Mouse (Mus musculus) heart, embryonic 15.5 days (tissue): ENCODE data around the gene Myh1. TPM values are rescaled to one million over a fixed set of nuclear protein-coding genes. Genes with fewer than 3 reads are reported as not detected.

Experiments
- ATAC-seq: fragments of 200-750 bp; cut with Nextera tagmentation; replicated peaks from 2 replicates; pipeline ENCODE4 v1.8.0; 2017; ENCODE audit warnings: low read depth, moderate TSS enrichment; ENCODE audit not compliant: insufficient number of reproducible peaks, insufficient read depth, low FRiP score
- H3K27ac ChIP-seq: fragments of 300-500 bp; sonication (generic); 2 replicates; pipeline ENCODE4 v1.5.1; 2015; ENCODE audit warnings: mild to moderate bottlenecking, inconsistent platforms
- H3K27me3 ChIP-seq: fragments of 300-500 bp; sonication (generic); 2 replicates; pipeline ENCODE4 v1.6.1; 2015; ENCODE audit warnings: inconsistent platforms
- H3K36me3 ChIP-seq: fragments of 300-500 bp; sonication (generic); 2 replicates; pipeline ENCODE4 v1.6.1; 2015; ENCODE audit warnings: mild to moderate bottlenecking, inconsistent platforms
- H3K4me1 ChIP-seq: fragments of 300-500 bp; sonication (generic); replicated peaks from 2 replicates; pipeline ENCODE4 v1.6.1; 2015; ENCODE audit warnings: inconsistent platforms
- H3K4me2 ChIP-seq: fragments of 300-500 bp; sonication (generic); 2 replicates; pipeline ENCODE4 v1.6.1; 2015; ENCODE audit warnings: inconsistent platforms, mild to moderate bottlenecking, moderate library complexity
- H3K4me3 ChIP-seq: fragments of 300-500 bp; sonication (generic); 2 replicates; pipeline ENCODE4 v1.5.1; 2015; ENCODE audit warnings: mild to moderate bottlenecking, inconsistent platforms
- H3K9ac ChIP-seq: fragments of 300-500 bp; sonication (generic); 2 replicates; pipeline ENCODE4 v1.6.1; 2015; ENCODE audit warnings: mild to moderate bottlenecking, inconsistent platforms
- H3K9me3 ChIP-seq: fragments of 300-500 bp; sonication (generic); replicated peaks from 2 replicates; pipeline ENCODE4 v1.6.1; 2016; ENCODE audit warnings: inconsistent platforms
- WGBS: fragments of 180-500 bp; shearing (Covaris S2); methylation state at CpG from one replicate; pipeline ENCODE4 v1.1.7; 2015; ENCODE audit warnings: mixed read lengths; 5-methylcytosine and 5-hydroxymethylcytosine counted together
- polyA plus RNA-seq: library from polyadenylated mRNA; unstranded; fragments of >200 nt; fragmentation: Nextera tagmentation; extraction: Ambion mirVana; gene quantifications from 2 replicates; pipeline ENCODE4 v1.2.1, GENCODE M21; 2015

Gene Myh1
- 0.09 and 0.15 TPM in 2 replicates for polyA plus RNA-seq

- Histone ChIP-seq H3K4me2 (no peak within 1 kb of the TSS), H3K36me3 (no peaks in the 10 kb centered on the region), H3K9ac (no peak within 1 kb of the TSS), H3K4me1 (no peaks in the 10 kb centered on the region), H3K4me3 (no peak within 1 kb of the TSS), H3K9me3 (no peaks in the 10 kb centered on the region), H3K27me3 (no peaks in the 10 kb centered on the region), H3K27ac (no peak within 1 kb of the TSS)
- WGBS, result 50% methylated on average over 4 of the region's 4 CpGs
- ATAC-seq, result no peak
These were observed at the start of gene Myh1 for GRCm38 (mm10) chr11:67199752-67200151. Gene Myh1, plus strand, starts transcription at chr11:67200052.

GRCm38 (mm10) chr11:67150237-67150636 lies 49.6 kb upstream of the Myh1 start:
- no peaks in the 10 kb centered on the region for H3K36me3 ChIP-seq
- H3K9me3 ChIP-seq, result no peaks in the 10 kb centered on the region
- ATAC-seq, result no peak
- H3K9ac ChIP-seq, result no peak overlapping the region
- 78% methylated on average over 2 of the region's 2 CpGs for WGBS
- H3K4me1 ChIP-seq, result no peaks in the 10 kb centered on the region; the same call in 1 of the 2 replicates
- H3K27ac ChIP-seq, result no peak overlapping the region
- no peak overlapping the region for H3K4me2 ChIP-seq
- no peak overlapping the region for H3K4me3 ChIP-seq
- no peaks in the 10 kb centered on the region for H3K27me3 ChIP-seq

- Histone ChIP-seq H3K4me1 (no peaks in the 10 kb centered on the region; the same call in 1 of the 2 replicates), H3K9me3 (no peaks in the 10 kb centered on the region), H3K9ac (no peak overlapping the region), H3K27me3 (no peaks in the 10 kb centered on the region), H3K36me3 (no peaks in the 10 kb centered on the region), H3K4me3 (no peak overlapping the region), H3K27ac (no peak overlapping the region), H3K4me2 (no peak overlapping the region)
- ATAC-seq, result no peak
- 67% methylated on average over 3 of the region's 3 CpGs for WGBS
These were observed 48.7 kb upstream of the Myh1 start for GRCm38 (mm10) chr11:67151159-67151558.

GRCm38 (mm10) chr11:67151651-67152630 lies 47.9 kb upstream of the Myh1 start:
- H3K4me2 ChIP-seq, result no peak overlapping the region
- no peak overlapping the region for H3K9ac ChIP-seq
- WGBS, result 83% methylated on average over 16 of the region's 16 CpGs
- H3K27ac ChIP-seq, result no peak overlapping the region
- no peak overlapping the region for H3K4me3 ChIP-seq
- H3K27me3 ChIP-seq, result no peaks in the 10 kb centered on the region
- H3K36me3 ChIP-seq, result no peaks in the 10 kb centered on the region
- H3K9me3 ChIP-seq, result no peaks in the 10 kb centered on the region
- ATAC-seq, result no peak
- H3K4me1 ChIP-seq, result no peaks in the 10 kb centered on the region; the same call in 1 of the 2 replicates

GRCm38 (mm10) chr11:67153123-67153522 lies 46.7 kb upstream of the Myh1 start:
- H3K27ac ChIP-seq, result no peak overlapping the region
- no peak overlapping the region for H3K4me2 ChIP-seq
- no peaks in the 10 kb centered on the region; the same call in 1 of the 2 replicates for H3K4me1 ChIP-seq
- H3K4me3 ChIP-seq, result no peak overlapping the region
- H3K36me3 ChIP-seq, result no peaks in the 10 kb centered on the region
- no peaks in the 10 kb centered on the region for H3K27me3 ChIP-seq
- no peaks in the 10 kb centered on the region for H3K9me3 ChIP-seq
- ATAC-seq, result no peak
- H3K9ac ChIP-seq, result no peak overlapping the region
- WGBS, result 0% methylated on average over 1 of the region's 1 CpGs

- no peaks in the 10 kb centered on the region; the same call in 1 of the 2 replicates for H3K4me1 ChIP-seq
- ATAC-seq, result no peak
- H3K36me3 ChIP-seq, result no peaks in the 10 kb centered on the region
- no peaks in the 10 kb centered on the region for H3K9me3 ChIP-seq
- no peak overlapping the region for H3K4me3 ChIP-seq
- no peaks in the 10 kb centered on the region for H3K27me3 ChIP-seq
- WGBS, result 59% methylated on average over 1 of the region's 1 CpGs
- H3K4me2 ChIP-seq, result no peak overlapping the region
- H3K9ac ChIP-seq, result no peak overlapping the region
- no peak overlapping the region for H3K27ac ChIP-seq
These were observed 46.0 kb upstream of the Myh1 start for GRCm38 (mm10) chr11:67153843-67154242.

GRCm38 (mm10) chr11:67155650-67156049 lies 44.2 kb upstream of the Myh1 start:
- H3K4me2 ChIP-seq, result no peak overlapping the region
- no peaks in the 10 kb centered on the region for H3K9me3 ChIP-seq
- H3K4me1 ChIP-seq, result no peaks in the 10 kb centered on the region; the same call in 1 of the 2 replicates
- no peak overlapping the region for H3K4me3 ChIP-seq
- 81% methylated on average over 2 of the region's 2 CpGs for WGBS
- no peak overlapping the region for H3K27ac ChIP-seq
- H3K9ac ChIP-seq, result no peak overlapping the region
- no peak for ATAC-seq
- no peaks in the 10 kb centered on the region for H3K36me3 ChIP-seq
- no peaks in the 10 kb centered on the region for H3K27me3 ChIP-seq

- Histone ChIP-seq H3K4me3 (no peak overlapping the region), H3K9ac (no peak overlapping the region), H3K9me3 (no peaks in the 10 kb centered on the region), H3K27ac (no peak overlapping the region), H3K4me2 (no peak overlapping the region), H3K36me3 (no peaks in the 10 kb centered on the region), H3K4me1 (no peaks in the 10 kb centered on the region), H3K27me3 (no peaks in the 10 kb centered on the region)
- ATAC-seq, result no peak
- 88% methylated on average over 3 of the region's 3 CpGs for WGBS
These were observed 39.7 kb upstream of the Myh1 start for GRCm38 (mm10) chr11:67160131-67160530.

GRCm38 (mm10) chr11:67163701-67164100 lies 36.2 kb upstream of the Myh1 start:
- ATAC-seq, result no peak
- Histone ChIP-seq H3K9me3 (no peaks in the 10 kb centered on the region), H3K27me3 (no peaks in the 10 kb centered on the region), H3K4me2 (no peak overlapping the region), H3K9ac (no peak overlapping the region), H3K4me1 (no peaks in the 10 kb centered on the region), H3K36me3 (no peaks in the 10 kb centered on the region), H3K4me3 (no peak overlapping the region), H3K27ac (no peak overlapping the region)
- WGBS, result 63% methylated on average over 4 of the region's 4 CpGs

GRCm38 (mm10) chr11:67164851-67165250 lies 35.0 kb upstream of the Myh1 start:
- Histone ChIP-seq H3K9me3 (no peaks in the 10 kb centered on the region), H3K4me1 (no peaks in the 10 kb centered on the region), H3K27me3 (no peaks in the 10 kb centered on the region), H3K36me3 (no peaks in the 10 kb centered on the region), H3K27ac (no peak overlapping the region), H3K9ac (no peak overlapping the region), H3K4me3 (no peak overlapping the region), H3K4me2 (no peak overlapping the region)
- no peak for ATAC-seq
- WGBS, result 54% methylated on average over 5 of the region's 5 CpGs

GRCm38 (mm10) chr11:67169301-67169700 lies 30.6 kb upstream of the Myh1 start:
- Histone ChIP-seq H3K27me3 (no peaks in the 10 kb centered on the region), H3K4me3 (no peak overlapping the region), H3K27ac (no peak overlapping the region), H3K4me1 (no peaks in the 10 kb centered on the region), H3K36me3 (no peaks in the 10 kb centered on the region), H3K4me2 (no peak overlapping the region), H3K9ac (no peak overlapping the region), H3K9me3 (no peaks in the 10 kb centered on the region)
- no peak for ATAC-seq
- 48% methylated on average over 5 of the region's 5 CpGs for WGBS

GRCm38 (mm10) chr11:67170727-67171126 lies 29.1 kb upstream of the Myh1 start, which contains the start of gene Myh2:
Gene Myh2, plus strand, starts transcription at chr11:67171027.
- Histone ChIP-seq H3K9me3 (no peaks in the 10 kb centered on the region), H3K4me3 (no peak within 1 kb of the TSS), H3K4me2 (no peak within 1 kb of the TSS), H3K9ac (no peak within 1 kb of the TSS), H3K4me1 (no peaks in the 10 kb centered on the region), H3K27ac (no peak within 1 kb of the TSS), H3K36me3 (no peaks in the 10 kb centered on the region), H3K27me3 (no peaks in the 10 kb centered on the region)
- WGBS, result 79% methylated on average over 14 of the region's 14 CpGs
- no peak for ATAC-seq
